Mouse (Mus musculus) lung, adult 10 weeks (tissue): ENCODE data around the gene Nol6. TPM values are rescaled to one million over a fixed set of nuclear protein-coding genes. Genes with fewer than 3 reads are reported as not detected.

ENCODE experiments used
- polyA plus RNA-seq: library from polyadenylated mRNA; stranded (reverse); fragments of 350-450 nt; fragmentation: Illumina TruSeq; extraction: RNeasy Lipid Tissue Mini Kit (QIAGEN cat#74804); gene quantifications from one replicate; pipeline ENCODE4 v1.2.3, GENCODE M21; 2014; ENCODE audit warnings: low read depth, low replicate concordance; ENCODE audit not compliant: insufficient read depth

Nol6 gene
- 7.4 TPM for polyA plus RNA-seq

GRCm38 (mm10) chr4:41124180-41124951, at the start of gene Nol6:
TSS of gene Nol6 (minus strand) at chr4:41124455.

DNA sequence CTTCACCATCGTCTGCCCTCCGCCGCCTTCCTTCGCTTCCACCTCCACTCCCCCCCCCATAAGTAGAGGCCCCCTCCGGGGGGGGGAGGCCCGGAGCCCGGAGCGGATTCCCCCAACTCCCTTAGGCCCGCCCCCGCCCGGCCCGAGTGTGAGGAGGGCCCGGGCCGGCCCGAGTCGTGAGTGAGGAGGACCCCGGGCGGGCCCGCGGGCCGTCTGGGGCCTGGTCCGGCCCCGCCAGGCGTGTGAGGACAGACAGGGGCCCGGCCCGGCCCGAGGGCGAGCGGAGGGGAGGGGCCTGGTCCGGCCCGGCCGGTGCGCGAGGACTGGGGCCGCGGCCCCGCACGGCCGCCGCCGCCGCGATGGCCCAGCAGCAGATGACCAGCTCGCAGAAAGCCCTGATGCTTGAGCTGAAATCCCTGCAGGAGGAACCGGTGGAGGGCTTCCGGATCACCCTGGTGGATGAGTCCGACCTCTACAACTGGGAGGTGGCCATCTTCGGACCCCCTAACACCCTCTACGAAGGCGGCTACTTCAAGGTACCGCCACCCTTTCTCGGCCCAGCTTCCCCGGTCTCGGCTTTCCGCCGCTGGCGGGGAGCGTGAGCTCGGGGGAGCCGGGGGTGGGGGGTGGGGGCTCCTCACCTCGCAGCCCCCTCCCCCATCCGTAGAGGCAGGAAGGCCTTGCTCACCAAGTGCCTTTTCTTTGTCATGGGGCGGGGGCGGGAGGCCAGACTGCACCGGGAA, 11.6 kb upstream of the Nol6 start, which contains the start of gene Ube2r2:
Gene Ube2r2, plus strand, starts transcription at position 33 of the 743 bp plus-strand sequence.

GRCm38 (mm10) chr4:41097871-41098576, 26.2 kb downstream of the Nol6 start, which contains the start of gene Aqp3:
TSS of gene Aqp3 (minus strand) at chr4:41098183.

Other genes with a start within 250 kb of the Nol6 start
- gene Spink4, start 204.4 kb downstream of the Nol6 start, polyA plus RNA-seq = 10.8 TPM
- 295 TPM for gene Bag1, start 176.2 kb downstream of the Nol6 start, polyA plus RNA-seq
- 140 TPM for gene Chmp5, start 176.0 kb downstream of the Nol6 start, polyA plus RNA-seq
- gene Nfx1, start 153.5 kb downstream of the Nol6 start, polyA plus RNA-seq = 18.6 TPM
- 0.91 TPM for gene Aqp7, start 76.3 kb downstream of the Nol6 start, polyA plus RNA-seq
- 0.83 TPM for gene Aqp3, start 26.3 kb downstream of the Nol6 start, polyA plus RNA-seq
- 77.9 TPM for gene Ube2r2, start 11.3 kb upstream of the Nol6 start, polyA plus RNA-seq
- 8.2 TPM for gene Ubap2, start 150.7 kb upstream of the Nol6 start, polyA plus RNA-seq
- gene Dcaf12, start 190.4 kb upstream of the Nol6 start, polyA plus RNA-seq = 22.7 TPM
- 29.5 TPM for gene Ubap1, start 224.5 kb upstream of the Nol6 start, polyA plus RNA-seq